21 mouse cellular contexts compared by ENCODE assay signal in genomic region chr11:72846685-72847084, GRCm38 (mm10).
"Had no signal": no experiment of that assay in that cellular context is flagged by ENCODE, and none has a peak within 500 bp of the region (broad histone marks: within the 10 kb centered on the region; RNA-seq: fewer than 3 reads in every experiment).

No protein-coding gene starts in this region.

- DNase-seq: kidney, postnatal 25 days; layer of hippocampus, adult 9-11 months; liver; lung, adult 2 months; lung, postnatal 14 days; lung, postnatal 4 days; right cerebral cortex, adult 18-20 months; right cerebral cortex, postnatal 14 days; right cerebral cortex, postnatal 4 days; thymus, adult 2 months; thymus, postnatal 14 days; thymus, postnatal 4 days had no signal

- H3K27me3 ChIP-seq: limb, embryonic 13.5 days; liver, embryonic 12.5 days; liver, embryonic 15.5 days; midbrain, embryonic 12.5 days; midbrain, embryonic 15.5 days had no signal

- H3K27ac ChIP-seq: kidney, postnatal 0 days; layer of hippocampus, adult 2 months; limb, embryonic 10.5 days; limb, embryonic 13.5 days; liver, embryonic 12.5 days; liver, embryonic 15.5 days; midbrain, embryonic 12.5 days; midbrain, embryonic 15.5 days; stomach, postnatal 0 days had no signal

- H3K4me3 ChIP-seq: layer of hippocampus, adult 2 months; limb, embryonic 10.5 days; limb, embryonic 13.5 days; liver, embryonic 12.5 days; liver, embryonic 15.5 days; midbrain, embryonic 12.5 days; midbrain, embryonic 15.5 days had no signal

- H3K9me3 ChIP-seq: limb, embryonic 10.5 days; limb, embryonic 13.5 days; liver, embryonic 12.5 days; liver, embryonic 15.5 days; midbrain, embryonic 12.5 days; midbrain, embryonic 15.5 days had no signal

- H3K4me1 ChIP-seq: limb, embryonic 10.5 days; limb, embryonic 13.5 days; liver, embryonic 12.5 days; liver, embryonic 15.5 days; midbrain, embryonic 12.5 days; midbrain, embryonic 15.5 days had no signal
